Mouse (Mus musculus) heart, embryonic 11.5 days (tissue): ENCODE data around the gene Carmil3. TPM values are rescaled to one million over a fixed set of nuclear protein-coding genes. Genes with fewer than 3 reads are reported as not detected.

ENCODE experiments used
- ATAC-seq: fragments of 200-750 bp; cut with Nextera tagmentation; replicated peaks from 2 replicates; pipeline ENCODE4 v1.8.0; 2017; ENCODE audit warnings: moderate library complexity; ENCODE audit not compliant: insufficient number of reproducible peaks, low FRiP score, low TSS enrichment
- H3K27ac ChIP-seq: fragments of 300-500 bp; sonication (generic); 2 replicates; pipeline ENCODE4 v1.5.1; 2014; ENCODE audit warnings: mild to moderate bottlenecking, low read depth, low read length
- H3K27me3 ChIP-seq: fragments of 300-500 bp; sonication (generic); 2 replicates; pipeline ENCODE4 v1.6.1; 2014; ENCODE audit warnings: mild to moderate bottlenecking, low read length, mixed read lengths; ENCODE audit not compliant: control insufficient read depth, insufficient read depth
- H3K36me3 ChIP-seq: fragments of 300-500 bp; sonication (generic); 2 replicates; pipeline ENCODE4 v1.6.1; 2014; ENCODE audit warnings: mild to moderate bottlenecking, low read length, moderate library complexity, mixed read lengths; ENCODE audit not compliant: control insufficient read depth, insufficient read depth
- H3K4me1 ChIP-seq: fragments of 300-500 bp; sonication (generic); 2 replicates; pipeline ENCODE4 v1.6.1; 2014; ENCODE audit warnings: low read length; ENCODE audit not compliant: control insufficient read depth, insufficient read depth
- H3K4me2 ChIP-seq: fragments of 300-500 bp; sonication (generic); 2 replicates; pipeline ENCODE4 v1.6.1; 2014; ENCODE audit warnings: mild to moderate bottlenecking, moderate library complexity
- H3K4me3 ChIP-seq: fragments of 300-500 bp; sonication (generic); 2 replicates; pipeline ENCODE4 v1.5.1; 2014; ENCODE audit warnings: low read depth, low read length
- H3K9ac ChIP-seq: fragments of 300-500 bp; sonication (generic); 2 replicates; pipeline ENCODE4 v1.6.1; 2014; ENCODE audit warnings: mild to moderate bottlenecking, low read depth, low read length, moderate library complexity
- H3K9me3 ChIP-seq: fragments of 300-500 bp; sonication (generic); replicated peaks from 2 replicates; pipeline ENCODE4 v1.6.1; 2016; ENCODE audit warnings: low read length; ENCODE audit not compliant: control insufficient read depth
- WGBS: fragments of 180-500 bp; shearing (Covaris S2); extraction: QIAGEN DNeasy Blood & Tissue Kit; methylation state at CpG from one replicate; pipeline ENCODE4 v1.1.7; 2014; ENCODE audit not compliant: insufficient replicate concordance; 5-methylcytosine and 5-hydroxymethylcytosine counted together
- polyA plus RNA-seq: library from polyadenylated mRNA; unstranded; fragments of >200 nt; fragmentation: Nextera tagmentation; extraction: Ambion mirVana; gene quantifications from 2 replicates; pipeline ENCODE4 v1.2.1, GENCODE M21; 2014

Gene Carmil3
- polyA plus RNA-seq, 1 experiment from 2014 or later = 2.2 TPM

DNA sequence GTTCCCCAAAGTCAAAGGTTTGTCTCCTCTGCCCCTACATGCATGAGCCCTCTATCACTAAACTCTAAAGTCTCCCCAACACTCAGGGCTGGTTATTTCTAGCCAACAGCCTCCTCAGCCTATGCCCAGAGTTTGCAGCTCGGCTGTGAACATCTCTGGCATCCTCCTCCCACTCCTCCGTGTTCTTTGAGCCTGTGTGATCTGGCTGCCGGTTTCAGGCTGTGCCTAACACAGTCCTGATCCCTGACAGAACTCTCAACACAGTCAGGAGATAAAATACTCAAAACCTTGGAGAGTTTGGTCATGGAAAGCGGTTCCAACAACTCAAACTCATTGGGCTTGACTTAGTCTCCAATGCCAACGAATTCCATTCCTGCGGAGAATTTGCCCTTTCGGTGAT is 23.3 kb upstream of the Carmil3 start:
- Histone ChIP-seq H3K27ac (no peak overlapping the region), H3K4me3 (no peak overlapping the region), H3K36me3 (no peaks in the 10 kb centered on the region), H3K9ac (no peak overlapping the region), H3K4me1 (no peaks in the 10 kb centered on the region), H3K27me3 (0 out of 2 replicates have a peak, but pooled peaks cover 2% of the 10 kb centered on the region), H3K9me3 (no peaks in the 10 kb centered on the region), H3K4me2 (no peak overlapping the region)
- ATAC-seq = no peak; the same call in 1 of the 2 replicates
- WGBS = 55% methylated on average over 7 of the region's 7 CpGs

DNA sequence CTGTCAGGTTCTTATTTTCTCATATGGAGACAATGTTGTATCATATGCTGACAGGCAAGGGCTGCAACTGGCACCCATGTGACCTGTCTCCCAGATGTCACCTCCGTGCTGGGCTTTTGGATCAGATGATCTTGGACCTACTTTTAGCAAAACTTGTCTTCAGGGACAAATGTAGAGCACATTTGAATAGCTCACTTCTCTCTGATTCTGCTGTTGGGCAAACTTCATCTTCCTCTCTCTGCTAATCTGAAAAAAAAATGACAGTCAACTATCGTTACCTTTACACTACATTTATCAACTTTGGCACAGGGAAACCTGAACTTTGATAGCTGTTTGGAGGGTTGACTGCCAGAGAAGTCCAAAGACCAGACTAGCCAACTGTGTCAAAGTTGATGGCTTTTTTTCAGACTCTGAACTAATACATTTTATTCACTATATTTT is 22.1 kb upstream of the Carmil3 start:
- no peak overlapping the region for H3K27ac ChIP-seq
- no peak for ATAC-seq

DNA sequence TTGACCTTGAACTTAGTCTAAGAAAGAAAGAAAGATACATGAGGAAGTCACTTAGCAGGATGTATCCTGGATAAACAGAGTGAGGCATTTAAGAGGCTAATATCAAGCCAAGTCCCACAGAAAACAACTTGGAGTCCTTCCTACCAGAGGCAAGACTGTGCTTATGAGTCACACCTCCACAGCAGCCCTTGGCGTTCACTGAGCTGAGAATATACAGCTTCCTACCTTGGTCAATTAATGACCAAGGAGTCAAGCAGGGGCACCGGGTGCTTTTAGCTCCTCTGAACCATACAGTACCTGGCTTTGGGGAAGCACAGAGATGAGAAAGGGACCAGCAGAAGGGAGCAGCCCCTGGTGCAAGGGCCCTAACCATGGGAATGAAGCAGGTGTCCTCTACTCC is 21.4 kb upstream of the Carmil3 start:
- Histone ChIP-seq H3K4me1 (no peaks in the 10 kb centered on the region), H3K9me3 (no peaks in the 10 kb centered on the region), H3K36me3 (no peaks in the 10 kb centered on the region), H3K4me2 (no peak overlapping the region), H3K27ac (no peak overlapping the region), H3K9ac (no peak overlapping the region), H3K4me3 (no peak overlapping the region), H3K27me3 (0 out of 2 replicates have a peak, but pooled peaks cover 2% of the 10 kb centered on the region)
- 80% methylated on average over 2 of the region's 2 CpGs for WGBS
- ATAC-seq = no peak

More for the DNA sequence above, 22.1 kb upstream of the Carmil3 start:
- H3K27me3 ChIP-seq = 0 out of 2 replicates have a peak, but pooled peaks cover 2% of the 10 kb centered on the region
- H3K36me3 ChIP-seq = no peaks in the 10 kb centered on the region
- no peaks in the 10 kb centered on the region for H3K4me1 ChIP-seq
- no peaks in the 10 kb centered on the region for H3K9me3 ChIP-seq
- no peak overlapping the region for H3K9ac ChIP-seq
- no peak overlapping the region for H3K4me2 ChIP-seq
- 81% methylated on average over 2 of the region's 2 CpGs for WGBS
- H3K4me3 ChIP-seq = no peak overlapping the region

DNA sequence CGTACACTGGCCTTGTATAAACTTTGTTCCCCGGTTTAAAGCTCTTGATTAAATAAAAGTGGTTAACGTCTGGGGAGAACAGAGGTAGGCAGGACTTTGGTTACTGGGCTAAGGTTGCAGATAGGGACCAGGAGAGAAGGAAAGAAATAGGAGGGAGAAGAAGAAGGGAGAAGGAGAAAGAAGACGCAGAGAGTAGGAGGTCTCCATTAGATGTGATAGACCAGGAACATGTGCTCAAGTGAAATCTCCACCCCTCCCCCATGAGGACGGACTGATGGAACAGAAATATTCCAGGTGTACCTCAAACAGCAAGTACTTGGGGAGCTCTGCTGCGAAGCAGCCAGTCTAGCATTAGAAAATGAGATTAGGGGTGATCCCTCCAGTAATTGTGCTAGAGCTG is 20.6 kb upstream of the Carmil3 start:
- H3K9ac ChIP-seq = no peak overlapping the region
- no peaks in the 10 kb centered on the region for H3K4me1 ChIP-seq
- 0 out of 2 replicates have a peak, but pooled peaks cover 2% of the 10 kb centered on the region for H3K27me3 ChIP-seq
- ATAC-seq = no peak
- H3K36me3 ChIP-seq = no peaks in the 10 kb centered on the region
- no peak overlapping the region for H3K4me2 ChIP-seq
- H3K9me3 ChIP-seq = no peaks in the 10 kb centered on the region
- no peak overlapping the region for H3K27ac ChIP-seq
- H3K4me3 ChIP-seq = no peak overlapping the region
- 78% methylated on average over 6 of the region's 6 CpGs for WGBS

DNA sequence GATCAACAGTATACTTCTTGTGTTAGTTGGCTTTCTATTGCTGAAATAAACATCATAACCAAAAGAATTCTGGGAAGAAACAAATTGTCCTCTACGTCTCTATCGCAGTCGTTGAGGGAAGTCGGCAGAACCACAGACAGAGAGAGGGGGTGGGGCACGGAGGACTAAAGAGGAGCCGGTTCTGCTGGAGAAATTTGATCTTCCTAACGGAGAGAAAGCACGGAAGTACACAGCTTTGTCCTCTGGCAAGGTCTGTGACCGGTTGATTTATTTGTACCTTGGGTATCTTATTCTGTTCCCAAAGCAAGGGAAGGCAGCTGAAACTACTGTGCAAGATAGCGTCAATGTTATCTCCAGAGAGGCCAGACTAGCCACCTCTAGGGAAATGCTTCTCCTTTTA is 19.6 kb upstream of the Carmil3 start:
- Histone ChIP-seq H3K36me3 (no peaks in the 10 kb centered on the region), H3K27ac (no peak overlapping the region), H3K4me2 (peak overlapping the region; percentile 52), H3K4me1 (no peaks in the 10 kb centered on the region), H3K9me3 (no peaks in the 10 kb centered on the region), H3K4me3 (no peak overlapping the region), H3K27me3 (0 out of 2 replicates have a peak, but pooled peaks cover 2% of the 10 kb centered on the region), H3K9ac (peak overlapping the region; percentile 39; the same call in 1 of the 2 replicates)
- 5% methylated on average over 10 of the region's 10 CpGs for WGBS
- ATAC-seq = no peak

DNA sequence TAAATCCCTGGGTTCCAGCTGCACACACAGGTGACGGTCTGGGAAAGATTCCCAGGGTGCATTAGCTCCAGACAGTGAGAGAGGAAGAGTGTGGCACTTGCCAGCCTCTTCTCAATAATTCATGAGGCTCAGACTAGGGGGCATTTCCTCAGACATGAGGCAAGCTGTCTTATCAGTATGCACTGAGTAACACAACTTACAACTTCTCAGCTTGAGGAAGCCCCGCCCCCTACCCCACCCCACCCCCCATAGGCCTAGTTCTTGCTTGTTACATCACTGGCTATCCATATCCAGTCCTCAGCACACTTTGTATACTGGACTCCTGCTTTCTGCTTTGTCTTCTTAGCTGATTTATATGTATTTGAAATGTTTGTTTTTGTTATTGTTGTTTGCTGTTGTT is 14.8 kb upstream of the Carmil3 start:
- Histone ChIP-seq H3K4me1 (no peaks in the 10 kb centered on the region), H3K36me3 (no peaks in the 10 kb centered on the region), H3K9me3 (no peaks in the 10 kb centered on the region), H3K4me3 (no peak overlapping the region), H3K4me2 (no peak overlapping the region), H3K9ac (no peak overlapping the region), H3K27me3 (no peaks in the 10 kb centered on the region), H3K27ac (no peak overlapping the region)
- WGBS = 52% methylated on average over 2 of the region's 2 CpGs
- ATAC-seq = no peak

DNA sequence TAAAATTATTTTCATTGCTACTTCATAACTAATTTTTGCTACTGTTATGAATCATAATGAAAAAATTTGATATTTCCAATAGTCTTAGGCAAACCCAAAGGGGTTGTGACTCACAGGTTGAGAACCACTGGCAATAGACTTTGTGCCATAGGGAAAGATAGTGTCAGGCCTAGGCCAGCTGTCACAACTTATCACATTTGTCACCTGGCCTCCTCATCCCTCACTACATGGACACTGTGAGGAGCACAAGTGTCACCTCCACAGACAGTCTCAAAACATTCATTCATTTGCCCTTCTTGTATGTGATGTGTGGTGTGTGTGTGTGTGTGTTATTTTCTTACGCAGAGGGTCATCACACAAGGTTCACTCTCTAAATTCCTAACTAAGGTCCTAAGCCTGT is 13.0 kb upstream of the Carmil3 start:
- H3K9ac ChIP-seq = no peak overlapping the region
- 91% methylated on average over 1 of the region's 1 CpGs for WGBS
- no peak overlapping the region for H3K27ac ChIP-seq
- no peak overlapping the region for H3K4me3 ChIP-seq
- H3K9me3 ChIP-seq = no peaks in the 10 kb centered on the region
- ATAC-seq = no peak
- H3K4me1 ChIP-seq = no peaks in the 10 kb centered on the region
- no peak overlapping the region for H3K4me2 ChIP-seq
- H3K36me3 ChIP-seq = no peaks in the 10 kb centered on the region
- H3K27me3 ChIP-seq = no peaks in the 10 kb centered on the region

DNA sequence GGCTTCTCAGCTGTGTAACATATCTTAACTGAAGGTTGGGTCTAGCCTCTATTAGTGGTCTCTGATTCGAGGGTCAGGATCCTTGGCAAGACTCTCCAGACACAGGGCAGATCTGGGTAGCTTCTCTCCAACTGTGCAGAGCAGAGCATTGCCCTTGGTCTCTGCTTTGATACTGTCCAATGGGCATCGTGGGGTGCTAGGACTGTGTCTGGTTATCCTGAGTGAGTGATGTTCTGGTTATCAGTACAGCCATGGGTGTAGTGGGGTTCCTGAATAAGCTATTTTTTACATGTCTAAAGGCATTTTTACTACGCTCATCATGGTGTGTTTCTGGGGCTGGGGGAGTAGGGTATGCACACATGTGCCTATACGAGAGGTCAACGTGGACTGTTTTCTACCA is 12.6 kb upstream of the Carmil3 start:
- no peaks in the 10 kb centered on the region for H3K4me1 ChIP-seq
- H3K36me3 ChIP-seq = no peaks in the 10 kb centered on the region
- no peaks in the 10 kb centered on the region for H3K9me3 ChIP-seq
- no peak for ATAC-seq
- peak overlapping the region; percentile 62; the same call in 1 of the 2 replicates for H3K4me2 ChIP-seq
- WGBS = 60% methylated on average over 5 of the region's 5 CpGs
- H3K27me3 ChIP-seq = no peaks in the 10 kb centered on the region
- H3K27ac ChIP-seq = no peak overlapping the region
- no peak overlapping the region for H3K4me3 ChIP-seq
- H3K9ac ChIP-seq = no peak overlapping the region
